Mouse (Mus musculus): ENCODE results near the gene Foxn1.

Gene Foxn1

GRCm38 (mm10) chr11:78327634-78328511 is 58.5 kb downstream of the Foxn1 start, which contains the start of gene Pigs:
Gene Pigs (plus strand): TSS chr11:78328415.
- peak; percentile 96 for DNase-seq (ENCODE audit: low read depth, low spot score)

GRCm38 (mm10) chr11:78327215-78327614 is 59.1 kb downstream of the Foxn1 start:
- no peak for DNase-seq (ENCODE audit: low read depth, low spot score)

- no peak for DNase-seq (ENCODE audit: low read depth, low spot score)
These were observed 61.4 kb downstream of the Foxn1 start for GRCm38 (mm10) chr11:78324965-78325364.

GRCm38 (mm10) chr11:78324000-78324785 is 62.2 kb downstream of the Foxn1 start:
- no peak for DNase-seq (ENCODE audit: low read depth, low spot score)

GRCm38 (mm10) chr11:78322860-78323259 is 63.5 kb downstream of the Foxn1 start, which contains the start of gene Aldoc:
Gene Aldoc (plus strand): TSS chr11:78322968.
- peak; percentile 96 for DNase-seq (ENCODE audit: low read depth, low spot score)

GRCm38 (mm10) chr11:78322076-78322831 is 64.1 kb downstream of the Foxn1 start:
- no peak for DNase-seq (ENCODE audit: low read depth, low spot score)

GRCm38 (mm10) chr11:78318411-78318810 is 67.9 kb downstream of the Foxn1 start:
- DNase-seq (ENCODE audit: low read depth, low spot score) = no peak

- DNase-seq (ENCODE audit: low read depth, low spot score) = no peak
These were observed 72.7 kb downstream of the Foxn1 start for GRCm38 (mm10) chr11:78313662-78314061.

GRCm38 (mm10) chr11:78310861-78311511 is 75.4 kb downstream of the Foxn1 start:
- no peak for DNase-seq (ENCODE audit: low read depth, low spot score)

Measured in ES-CJ7 (cell line).